Mouse (Mus musculus) cortical plate, adult 2 months (tissue): ENCODE measurements around the gene Plcxd1.
A peak's percentile ranks its signal among the peaks of the same experiment; 100 is the strongest.

ENCODE experiments used
- CTCF ChIP-seq: fragments of 200-500 bp; IDR thresholded peaks from 2 replicates; pipeline ENCODE4 v1.5.1; 2011; ENCODE audit warnings: mild to moderate bottlenecking, control low read depth, low read length; ENCODE audit not compliant: insufficient read depth; ENCODE audit errors: extremely low read depth
- POLR2A ChIP-seq: fragments of 200-500 bp; IDR thresholded peaks from 2 replicates; pipeline ENCODE4 v1.6.1; 2011; ENCODE audit warnings: mild to moderate bottlenecking, low read length, control low read depth; ENCODE audit not compliant: insufficient read depth; ENCODE audit errors: extremely low read depth

DNA sequence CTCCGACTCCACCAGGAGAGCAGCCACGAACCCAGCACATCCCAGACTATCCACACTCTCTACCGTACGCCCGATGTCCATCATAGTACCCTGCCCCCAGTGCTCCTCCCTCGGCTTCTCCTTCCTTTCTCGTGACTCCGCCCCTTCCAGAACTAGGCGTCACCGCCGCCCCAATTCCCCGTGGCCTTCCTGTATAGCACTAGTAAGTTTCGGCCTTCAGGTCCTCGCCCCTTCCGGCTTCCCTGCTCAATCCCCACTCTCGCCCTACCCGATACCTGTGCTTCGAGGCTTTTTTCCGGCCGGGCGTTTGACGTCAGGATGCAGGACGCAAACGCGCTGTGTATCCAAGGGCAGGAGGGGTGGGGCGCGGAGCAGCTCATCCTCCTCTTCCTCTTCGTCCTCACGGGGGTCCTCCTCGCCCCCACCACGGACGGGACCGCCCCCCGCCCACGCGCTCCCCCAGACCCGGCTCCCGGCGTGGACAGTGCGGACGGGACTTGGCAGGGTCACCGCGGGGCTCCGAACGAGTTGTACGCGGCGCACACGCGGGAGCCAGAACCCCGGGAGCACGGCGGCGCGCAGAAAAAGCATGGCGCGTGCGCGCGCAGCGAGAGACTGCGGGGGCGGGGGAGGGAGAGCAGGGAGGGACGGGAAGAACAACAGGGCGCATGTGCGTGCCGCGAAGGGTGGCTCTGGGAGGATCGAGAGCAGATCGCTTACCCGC lies 8.0 kb downstream of the Plcxd1 start, which contains the start of gene Gtpbp6:
- peak; percentile 44 for TF ChIP-seq POLR2A
- no peak for TF ChIP-seq CTCF
